Mouse (Mus musculus) testis, adult 2 months (tissue): ENCODE measurements around the gene Manba. TPM values are rescaled to one million over a fixed set of nuclear protein-coding genes. Genes with fewer than 3 reads are reported as not detected.

Experiments
- H3K27ac ChIP-seq: fragments of 200-500 bp; 2 replicates; pipeline ENCODE4 v1.5.1; 2012; ENCODE audit warnings: low read depth, low read length; ENCODE audit not compliant: control insufficient read depth, insufficient read depth
- H3K27me3 ChIP-seq: fragments of 200-500 bp; 2 replicates; pipeline ENCODE4 v1.6.1; 2012; ENCODE audit warnings: mild to moderate bottlenecking, low read length, moderate library complexity; ENCODE audit not compliant: control insufficient read depth, insufficient read depth
- H3K36me3 ChIP-seq: fragments of 200-500 bp; 2 replicates; pipeline ENCODE4 v1.6.1; 2012; ENCODE audit warnings: mild to moderate bottlenecking, low read length; ENCODE audit not compliant: control insufficient read depth, insufficient read depth
- H3K4me1 ChIP-seq: fragments of 200-500 bp; 2 replicates; pipeline ENCODE4 v1.6.1; 2012; ENCODE audit warnings: low read length; ENCODE audit not compliant: control insufficient read depth, insufficient read depth
- H3K4me3 ChIP-seq: fragments of 200-500 bp; 2 replicates; pipeline ENCODE4 v1.5.1; 2012; ENCODE audit warnings: low read depth, mild to moderate bottlenecking, low read length, moderate library complexity, mixed read lengths; ENCODE audit not compliant: control insufficient read depth
- CTCF ChIP-seq: fragments of 200-500 bp; IDR thresholded peaks from 2 replicates; pipeline ENCODE4 v1.5.1; 2012; ENCODE audit warnings: low read depth, mild to moderate bottlenecking, inconsistent platforms, low read length, moderate library complexity; ENCODE audit not compliant: control insufficient read depth, insufficient read depth, insufficient replicate concordance
- POLR2A ChIP-seq: fragments of 200-500 bp; IDR thresholded peaks from 2 replicates; pipeline ENCODE4 v1.6.1; 2012; ENCODE audit warnings: low read depth, mild to moderate bottlenecking, inconsistent platforms, low read length, moderate library complexity; ENCODE audit not compliant: control insufficient read depth
- polyA plus RNA-seq: library from polyadenylated mRNA; depleted of rRNA; stranded (reverse); fragments of >200 nt; gene quantifications from 2 replicates; pipeline ENCODE4 v1.2.3, GENCODE M21; 2012

The Manba gene
- polyA plus RNA-seq, 1 experiment: 8.5 TPM

GRCm38 (mm10) chr3:135585482-135585881 lies 100.1 kb downstream of the Manba start:
- no peaks in the 10 kb centered on the region for H3K27me3 ChIP-seq
- H3K27ac ChIP-seq: no peak overlapping the region
- TF ChIP-seq POLR2A: no peak
- no peak for TF ChIP-seq CTCF
- H3K4me3 ChIP-seq: no peak overlapping the region
- H3K4me1 ChIP-seq: no peaks in the 10 kb centered on the region
- no peaks in the 10 kb centered on the region for H3K36me3 ChIP-seq

DNA sequence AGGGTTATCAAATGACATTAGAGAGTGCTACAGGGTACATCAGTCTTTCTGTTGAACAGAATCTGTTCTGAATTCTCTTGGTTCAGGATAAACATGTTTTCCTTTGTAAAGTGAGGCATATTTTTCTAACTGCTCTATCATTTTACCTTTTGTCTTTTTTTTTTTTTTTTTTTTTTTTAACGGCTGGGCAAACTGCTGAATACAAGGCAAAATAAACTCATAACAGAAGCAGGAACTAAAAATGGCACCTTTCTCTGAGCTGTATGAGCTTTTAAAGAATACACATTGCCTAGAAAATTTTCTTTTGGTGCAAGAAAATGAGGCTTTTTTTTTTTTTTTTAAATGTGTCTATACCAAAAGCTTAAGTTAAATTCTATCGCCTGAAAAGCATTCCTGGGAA lies 100.6 kb downstream of the Manba start:
- no peaks in the 10 kb centered on the region for H3K36me3 ChIP-seq
- H3K4me1 ChIP-seq: no peaks in the 10 kb centered on the region
- no peak overlapping the region for H3K4me3 ChIP-seq
- no peak overlapping the region for H3K27ac ChIP-seq
- no peak for TF ChIP-seq CTCF
- no peak for TF ChIP-seq POLR2A
- H3K27me3 ChIP-seq: no peaks in the 10 kb centered on the region

DNA sequence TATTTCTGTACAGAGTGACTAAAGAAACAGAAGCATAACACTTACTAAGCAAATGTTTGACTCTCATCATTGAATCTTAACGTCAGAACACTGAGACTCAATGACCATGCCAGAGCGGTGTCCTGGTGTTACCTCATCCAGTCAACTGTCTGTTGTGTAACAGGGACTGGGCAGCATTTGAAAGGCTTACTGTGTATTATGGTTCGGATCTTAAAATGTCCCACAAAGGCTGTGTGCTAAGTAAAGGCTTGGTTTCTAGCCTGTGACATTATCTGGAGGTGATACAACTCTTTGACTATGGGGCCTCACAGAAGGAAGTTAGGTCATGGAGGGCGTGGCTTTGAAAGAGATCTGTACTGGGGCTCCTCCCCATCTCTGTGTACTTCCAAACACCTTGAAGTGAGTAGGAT lies 101.1 kb downstream of the Manba start:
- Histone ChIP-seq H3K27me3 (no peaks in the 10 kb centered on the region), H3K4me1 (no peaks in the 10 kb centered on the region), H3K27ac (no peak overlapping the region; the same call in 1 of the 2 replicates), H3K4me3 (no peak overlapping the region), H3K36me3 (no peaks in the 10 kb centered on the region)
- TF ChIP-seq POLR2A (no peak), CTCF (no peak)

- H3K36me3 ChIP-seq: no peaks in the 10 kb centered on the region
- H3K27ac ChIP-seq: no peak overlapping the region
- TF ChIP-seq CTCF (no peak), POLR2A (no peak)
- no peaks in the 10 kb centered on the region for H3K4me1 ChIP-seq
- H3K27me3 ChIP-seq: no peaks in the 10 kb centered on the region
- H3K4me3 ChIP-seq: no peak overlapping the region
These were observed 105.1 kb downstream of the Manba start for GRCm38 (mm10) chr3:135590471-135590870.

GRCm38 (mm10) chr3:135591376-135591775 lies 106.0 kb downstream of the Manba start:
- H3K4me3 ChIP-seq: no peak overlapping the region
- no peaks in the 10 kb centered on the region for H3K27me3 ChIP-seq
- H3K4me1 ChIP-seq: no peaks in the 10 kb centered on the region
- TF ChIP-seq CTCF (no peak), POLR2A (no peak)
- H3K36me3 ChIP-seq: no peaks in the 10 kb centered on the region
- no peak overlapping the region for H3K27ac ChIP-seq

DNA sequence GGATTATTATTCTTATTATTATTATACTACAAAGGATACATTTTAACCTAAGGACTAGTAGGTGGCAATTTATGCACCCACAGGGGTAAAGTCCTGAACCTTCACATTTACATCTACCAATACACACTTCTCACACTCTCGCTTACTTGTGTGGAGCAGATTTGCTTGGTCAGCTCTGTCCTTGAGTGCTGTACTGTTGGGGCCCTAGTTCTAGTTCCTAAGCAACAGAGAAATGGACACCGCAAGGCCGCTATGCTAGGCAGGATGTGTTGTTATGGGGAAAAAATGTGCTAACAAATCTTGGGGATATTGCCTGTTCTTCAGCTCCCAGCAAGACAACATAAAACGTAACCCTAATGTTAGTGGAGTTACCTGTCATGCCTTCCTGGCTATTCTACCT lies 106.6 kb downstream of the Manba start:
- no peaks in the 10 kb centered on the region for H3K36me3 ChIP-seq
- TF ChIP-seq CTCF (no peak), POLR2A (no peak)
- no peak overlapping the region for H3K4me3 ChIP-seq
- no peaks in the 10 kb centered on the region for H3K27me3 ChIP-seq
- no peaks in the 10 kb centered on the region; the same call in 1 of the 2 replicates for H3K4me1 ChIP-seq
- H3K27ac ChIP-seq: no peak overlapping the region

DNA sequence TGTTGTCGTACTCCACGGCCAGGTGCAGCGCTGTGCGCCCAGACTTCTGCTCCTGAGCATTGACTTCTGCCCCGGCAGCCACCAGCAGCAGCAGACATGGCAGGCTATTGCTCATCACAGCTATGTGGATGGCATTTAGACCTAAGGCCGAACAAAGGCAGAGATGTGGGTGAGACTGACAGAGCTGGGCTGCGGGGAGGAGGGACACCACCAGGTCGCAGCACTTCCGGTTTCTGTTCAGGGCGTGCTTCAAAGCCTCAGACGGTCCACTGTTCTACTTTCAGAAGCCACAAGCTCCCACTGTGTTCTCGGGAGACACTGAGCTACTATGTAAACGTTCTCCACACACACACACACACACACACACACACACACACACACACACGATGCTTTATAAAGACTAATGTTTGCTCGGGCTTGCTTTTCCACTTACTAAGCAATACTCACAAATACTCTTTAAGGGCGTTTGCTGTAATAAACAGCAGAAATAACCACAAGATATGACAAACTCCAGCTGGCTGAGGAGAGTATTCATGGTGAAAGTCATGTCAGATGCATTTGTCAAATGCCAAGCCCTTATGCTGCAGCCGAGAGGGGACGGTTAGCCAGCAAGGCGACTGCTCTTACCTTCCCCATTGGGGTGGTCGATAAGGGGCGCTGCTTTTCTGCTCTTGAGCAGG lies 109.0 kb downstream of the Manba start:
- Histone ChIP-seq H3K4me3 (no peak overlapping the region), H3K27ac (no peak overlapping the region), H3K4me1 (no peaks in the 10 kb centered on the region; the same call in 1 of the 2 replicates), H3K27me3 (no peaks in the 10 kb centered on the region), H3K36me3 (no peaks in the 10 kb centered on the region)
- TF ChIP-seq POLR2A (no peak), CTCF (no peak)

DNA sequence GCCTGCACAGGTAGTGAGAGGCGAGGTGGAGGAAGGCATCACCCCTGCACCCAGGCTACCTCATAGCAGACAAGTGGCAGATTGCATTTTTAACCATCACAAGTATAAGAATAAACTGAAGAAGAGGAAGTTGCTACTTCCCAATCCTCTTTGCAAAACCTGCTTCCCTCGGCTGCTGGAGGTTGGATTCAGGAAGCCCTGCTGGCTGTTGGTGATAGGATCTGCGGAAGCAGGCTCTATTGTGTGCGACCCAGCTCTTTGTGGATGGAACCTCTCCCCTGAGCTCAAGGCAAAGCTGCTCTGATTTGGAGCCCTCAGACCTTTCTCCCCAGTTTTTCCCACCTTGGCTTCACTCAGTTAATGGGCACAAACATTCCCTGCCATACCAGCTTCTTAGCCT lies 111.6 kb downstream of the Manba start:
- no peak overlapping the region for H3K4me3 ChIP-seq
- H3K27ac ChIP-seq: no peak overlapping the region
- no peaks in the 10 kb centered on the region for H3K27me3 ChIP-seq
- H3K36me3 ChIP-seq: no peaks in the 10 kb centered on the region
- H3K4me1 ChIP-seq: no peaks in the 10 kb centered on the region; the same call in 1 of the 2 replicates
- TF ChIP-seq CTCF (no peak), POLR2A (no peak)
